Mouse (Mus musculus) 416B (cell line): ENCODE measurements at regions not wholly inside any gene's neighbourhood (a gene's known extent, or its start where the extent isn't known, plus 50 kb on each side); places are given as distances from the start of the nearest gene placed in this dataset.

Experiments
- DNase-seq: peaks from one replicate; pipeline ENCODE4 v3.0.0; 2011; ENCODE audit warnings: low read depth

DNA sequence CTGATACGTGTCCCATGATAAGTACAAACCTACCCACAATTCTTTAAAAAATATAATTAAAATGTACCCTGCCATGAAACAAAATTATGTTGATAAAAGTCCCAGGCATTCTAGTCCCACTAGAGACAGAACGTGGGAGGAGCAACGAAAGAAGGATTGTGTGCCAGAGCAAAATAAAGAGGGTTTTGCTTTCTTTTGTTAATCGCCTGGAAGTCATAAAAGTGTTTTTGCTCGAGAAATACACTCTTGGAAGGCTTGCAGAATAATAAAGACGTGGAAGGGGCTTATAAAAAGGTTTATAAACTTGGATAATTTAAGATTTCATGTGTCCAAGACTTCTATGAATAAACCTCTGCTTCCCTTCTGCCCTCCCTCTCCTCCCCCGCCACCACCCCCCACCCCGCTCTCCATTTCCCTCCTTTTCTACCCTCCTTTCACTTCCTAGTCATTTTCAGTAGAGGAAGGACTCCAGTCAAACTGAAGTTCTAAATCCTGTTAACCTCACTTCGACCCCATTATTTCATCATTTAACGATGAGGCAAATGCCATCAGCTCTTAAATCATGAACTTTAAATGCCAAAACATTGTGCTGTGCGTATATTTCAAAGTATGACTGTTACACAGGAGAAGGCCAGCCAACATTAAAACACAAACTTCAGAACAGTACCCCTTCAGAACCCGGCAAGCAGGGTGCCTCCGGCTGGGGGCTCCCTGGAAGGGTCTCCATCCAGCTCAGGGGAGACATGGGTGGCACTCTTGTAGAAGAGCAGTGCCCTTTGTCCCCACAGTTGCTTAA is 54.8 kb upstream of the Cep85l start:
- DNase-seq, result no peak

DNA sequence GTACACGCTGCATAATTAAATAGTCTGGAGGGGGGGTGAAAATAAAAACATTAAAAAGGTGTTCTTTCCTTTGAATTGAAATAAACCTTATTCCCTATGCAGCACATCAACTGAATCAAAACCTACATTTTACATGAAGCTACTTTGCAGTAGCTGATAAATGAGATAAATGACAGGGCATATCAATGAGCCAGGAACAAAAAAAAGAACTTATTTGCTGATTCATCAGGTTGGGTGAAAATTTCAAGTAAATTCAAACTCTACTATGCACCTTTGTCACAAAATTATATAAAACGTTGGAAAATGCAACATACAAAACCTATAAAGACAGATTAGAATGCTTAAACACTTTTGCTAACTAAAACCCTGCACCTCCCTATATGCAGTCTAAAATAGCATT is 53.0 kb upstream of the Cep85l start:
- no peak for DNase-seq

DNA sequence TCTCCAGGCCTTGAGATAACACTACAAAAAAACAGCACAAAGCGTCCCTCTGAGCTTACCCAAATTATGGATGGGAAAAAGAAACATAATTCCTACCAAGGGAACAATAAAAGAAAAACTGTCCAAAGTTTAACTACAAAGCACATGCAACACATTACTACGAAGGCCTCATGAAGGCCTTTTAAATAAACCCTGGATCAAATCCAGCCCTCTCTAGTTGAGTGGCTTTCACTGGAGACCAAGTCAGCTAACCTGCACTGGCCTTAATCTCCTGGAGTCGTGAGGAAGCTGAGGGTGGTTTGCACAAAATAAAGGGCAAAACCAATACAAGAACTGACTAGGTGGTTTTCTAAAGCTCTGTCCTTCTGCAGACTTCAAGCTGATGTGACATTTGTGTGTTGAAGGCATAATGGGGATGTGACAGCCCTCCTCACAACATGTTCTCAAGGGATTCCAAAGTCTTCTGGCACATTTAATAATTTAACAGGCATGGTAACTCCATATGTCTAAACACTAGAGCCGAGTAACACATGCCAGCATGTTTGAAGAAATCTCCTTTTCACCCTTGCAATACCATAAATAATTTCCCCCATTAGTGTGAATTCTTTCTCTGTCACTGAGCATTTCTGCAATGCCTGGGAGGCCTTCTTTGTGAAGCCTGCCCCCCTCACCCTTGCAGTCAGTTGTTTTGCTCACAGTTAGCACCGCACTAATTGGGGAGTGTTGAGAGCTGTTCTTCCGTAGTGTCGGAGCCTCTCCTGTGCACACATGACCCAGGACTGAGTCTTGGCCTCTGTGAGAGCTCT is 50.0 kb upstream of the Cep85l start:
- no peak for DNase-seq
